Mouse (Mus musculus) intestine, embryonic 16.5 days (tissue): ENCODE measurements around the gene Fam131a. TPM values are rescaled to one million over a fixed set of nuclear protein-coding genes. Genes with fewer than 3 reads are reported as not detected.

Experiments used
- ATAC-seq: fragments of 200-750 bp; cut with Nextera tagmentation; 2 replicates; pipeline ENCODE4 v1.8.0; 2017; ENCODE audit warnings: moderate TSS enrichment, moderate library complexity
- H3K27ac ChIP-seq: fragments of 300-500 bp; sonication (generic); 2 replicates; pipeline ENCODE4 v1.5.1; 2014; ENCODE audit warnings: mild to moderate bottlenecking, low read length
- H3K27me3 ChIP-seq: fragments of 300-500 bp; sonication (generic); replicated peaks from 2 replicates; pipeline ENCODE4 v1.6.1; 2014; ENCODE audit warnings: low read length, control low read depth, mixed read lengths; ENCODE audit not compliant: control insufficient read depth, insufficient read depth
- H3K36me3 ChIP-seq: fragments of 300-500 bp; sonication (generic); 2 replicates; pipeline ENCODE4 v1.6.1; 2014; ENCODE audit warnings: low read length, control low read depth; ENCODE audit not compliant: control insufficient read depth, insufficient read depth
- H3K4me1 ChIP-seq: fragments of 300-500 bp; sonication (generic); 2 replicates; pipeline ENCODE4 v1.6.1; 2014; ENCODE audit warnings: low read length, control low read depth, mixed read lengths; ENCODE audit not compliant: control insufficient read depth, insufficient read depth
- H3K4me2 ChIP-seq: fragments of 300-500 bp; sonication (generic); 2 replicates; pipeline ENCODE4 v1.6.1; 2014; ENCODE audit warnings: low read depth, low read length, control low read depth
- H3K4me3 ChIP-seq: fragments of 300-500 bp; sonication (generic); 2 replicates; pipeline ENCODE4 v1.5.1; 2014; ENCODE audit warnings: mild to moderate bottlenecking, low read length
- H3K9ac ChIP-seq: fragments of 300-500 bp; sonication (generic); 2 replicates; pipeline ENCODE4 v1.6.1; 2014; ENCODE audit warnings: low read depth, low read length
- H3K9me3 ChIP-seq: fragments of 300-500 bp; sonication (generic); 2 replicates; pipeline ENCODE4 v1.6.1; 2016; ENCODE audit warnings: low read length, control low read depth; ENCODE audit not compliant: control insufficient read depth
- WGBS: fragments of 180-500 bp; shearing (Covaris S2); extraction: QIAGEN DNeasy Blood & Tissue Kit; methylation state at CpG from one replicate; pipeline ENCODE4 v1.1.7; 2014; 5-methylcytosine and 5-hydroxymethylcytosine counted together
- polyA plus RNA-seq: library from polyadenylated mRNA; unstranded; fragments of >200 nt; fragmentation: Nextera tagmentation; extraction: Ambion mirVana; gene quantifications from 2 replicates; pipeline ENCODE4 v1.2.1, GENCODE M21; 2015

The Fam131a gene
- polyA plus RNA-seq, 1 experiment from 2014 or later: 6.2 TPM

- ATAC-seq: no peak
- peaks cover 5% of the 10 kb centered on the region; the same call in 1 of the 2 replicates for H3K36me3 ChIP-seq
- H3K27ac ChIP-seq: no peak overlapping the region
- peaks cover 14% of the 10 kb centered on the region for H3K4me1 ChIP-seq
- H3K9ac ChIP-seq: no peak overlapping the region
- H3K27me3 ChIP-seq: no peaks in the 10 kb centered on the region
- WGBS: 88% methylated on average over 6 of the region's 6 CpGs
- no peak overlapping the region for H3K4me3 ChIP-seq
- H3K4me2 ChIP-seq: no peak overlapping the region
- no peaks in the 10 kb centered on the region for H3K9me3 ChIP-seq
Observed at GRCm38 (mm10) chr16:20703699-20704400, 10.8 kb downstream of the Fam131a start.

DNA sequence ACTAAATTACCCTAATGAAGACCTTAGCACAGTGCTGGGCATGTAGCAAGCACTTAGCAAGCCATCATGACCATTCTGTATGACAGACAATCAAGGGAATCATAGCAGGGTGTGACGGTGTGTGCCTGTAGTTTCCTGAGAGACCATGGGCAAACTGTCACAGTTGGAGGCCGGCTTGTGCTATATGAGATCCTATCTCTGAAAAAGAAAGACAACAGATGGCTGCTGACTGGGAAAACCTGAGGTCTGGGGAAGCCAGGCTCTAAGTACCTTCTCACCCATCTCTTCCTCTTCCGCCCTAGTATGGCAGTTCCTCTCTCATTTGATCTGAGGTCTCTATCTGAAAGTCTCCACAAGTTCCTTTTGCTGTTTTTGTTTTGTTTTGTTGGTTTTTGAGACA is 12.7 kb downstream of the Fam131a start:
- no peak overlapping the region for H3K4me2 ChIP-seq
- peaks cover 5% of the 10 kb centered on the region; the same call in 1 of the 2 replicates for H3K36me3 ChIP-seq
- H3K4me1 ChIP-seq: peaks cover 14% of the 10 kb centered on the region
- 86% methylated on average over 3 of the region's 3 CpGs for WGBS
- no peak overlapping the region for H3K27ac ChIP-seq
- ATAC-seq: no peak
- no peak overlapping the region for H3K9ac ChIP-seq
- no peak overlapping the region for H3K4me3 ChIP-seq
- no peaks in the 10 kb centered on the region for H3K9me3 ChIP-seq
- no peaks in the 10 kb centered on the region for H3K27me3 ChIP-seq

- no peak overlapping the region for H3K4me3 ChIP-seq
- WGBS: 90% methylated on average over 2 of the region's 2 CpGs
- H3K27me3 ChIP-seq: no peaks in the 10 kb centered on the region
- no peak for ATAC-seq
- no peak overlapping the region for H3K9ac ChIP-seq
- H3K9me3 ChIP-seq: no peaks in the 10 kb centered on the region
- H3K27ac ChIP-seq: no peak overlapping the region
- peaks cover 12% of the 10 kb centered on the region for H3K4me1 ChIP-seq
- H3K4me2 ChIP-seq: no peak overlapping the region
- H3K36me3 ChIP-seq: peaks cover 5% of the 10 kb centered on the region; the same call in 1 of the 2 replicates
Observed at GRCm38 (mm10) chr16:20706407-20707055, 13.5 kb downstream of the Fam131a start.

- Histone ChIP-seq H3K36me3 (peaks cover 8% of the 10 kb centered on the region), H3K9ac (no peak overlapping the region), H3K4me2 (no peak overlapping the region), H3K27me3 (no peaks in the 10 kb centered on the region), H3K27ac (no peak overlapping the region), H3K4me3 (no peak overlapping the region), H3K4me1 (no peaks in the 10 kb centered on the region), H3K9me3 (no peaks in the 10 kb centered on the region)
- WGBS: 94% methylated on average over 21 of the region's 21 CpGs
- no peak for ATAC-seq
Observed at GRCm38 (mm10) chr16:20708220-20708938, 15.3 kb downstream of the Fam131a start.

DNA sequence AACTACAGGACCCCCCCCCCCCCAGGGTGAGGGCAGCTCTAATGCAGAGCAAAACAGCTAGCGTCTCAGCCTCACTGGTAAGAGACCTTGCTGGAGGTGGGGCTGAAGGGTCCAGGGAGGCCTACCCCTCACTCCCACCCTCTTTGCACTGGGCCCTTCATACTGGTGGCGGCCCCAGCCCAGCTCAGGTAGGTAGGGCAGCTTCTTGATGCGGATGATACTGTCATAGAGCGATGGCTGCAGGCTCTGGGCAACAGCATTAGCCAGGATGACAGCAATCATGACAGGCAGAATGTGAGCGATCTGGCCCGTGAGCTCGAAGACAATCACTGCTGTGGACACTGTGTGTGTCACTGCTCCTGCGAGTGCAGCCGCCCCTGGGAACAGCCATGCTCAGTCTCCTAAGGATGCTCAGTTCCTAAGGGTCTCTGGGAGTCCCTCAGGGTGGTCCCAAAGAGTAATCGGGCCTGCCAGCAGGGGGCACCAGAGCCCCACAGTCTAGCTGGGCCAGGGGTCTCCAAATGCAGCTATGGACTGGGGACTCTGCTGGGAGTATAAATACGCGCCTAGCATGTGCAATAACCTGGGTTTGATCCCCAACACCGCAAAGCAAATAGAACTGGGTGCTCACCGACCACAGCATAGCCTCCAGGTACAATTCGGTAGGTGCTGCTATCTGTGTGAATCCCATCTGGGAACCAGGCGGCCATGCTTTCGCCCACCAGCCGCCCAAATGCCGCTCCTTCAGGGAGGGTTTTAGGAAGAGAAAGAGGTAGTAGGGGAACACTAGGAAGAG is 16.1 kb downstream of the Fam131a start:
- peaks cover 8% of the 10 kb centered on the region for H3K36me3 ChIP-seq
- H3K4me3 ChIP-seq: no peak overlapping the region
- H3K4me2 ChIP-seq: no peak overlapping the region
- ATAC-seq: no peak
- peaks cover 4% of the 10 kb centered on the region; the same call in 1 of the 2 replicates for H3K4me1 ChIP-seq
- 76% methylated on average over 19 of the region's 19 CpGs for WGBS
- H3K27ac ChIP-seq: no peak overlapping the region
- no peaks in the 10 kb centered on the region for H3K9me3 ChIP-seq
- no peaks in the 10 kb centered on the region for H3K27me3 ChIP-seq
- H3K9ac ChIP-seq: no peak overlapping the region

DNA sequence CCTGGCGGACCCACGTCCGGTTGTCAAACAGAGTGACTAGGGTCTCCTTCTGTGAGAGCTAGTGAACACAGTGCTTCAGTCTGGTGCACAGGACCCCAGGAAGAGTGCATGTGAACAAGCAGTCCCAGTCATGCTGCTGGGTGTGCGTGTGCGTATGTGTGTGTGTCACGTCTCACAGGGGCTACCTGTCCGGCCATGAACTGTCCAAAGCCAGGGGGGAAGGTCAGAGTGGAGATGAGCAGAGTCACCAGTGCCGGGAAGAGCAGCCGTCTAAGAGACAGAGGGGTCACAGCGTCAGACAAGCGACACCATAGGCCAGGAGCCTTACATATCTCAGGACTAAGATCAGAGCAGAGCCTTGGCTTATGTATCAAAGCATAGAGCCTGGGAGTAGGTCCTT is 17.3 kb downstream of the Fam131a start:
- H3K27ac ChIP-seq: no peak overlapping the region
- no peak overlapping the region for H3K4me3 ChIP-seq
- H3K4me1 ChIP-seq: peaks cover 15% of the 10 kb centered on the region
- WGBS: 92% methylated on average over 11 of the region's 11 CpGs
- H3K36me3 ChIP-seq: peaks cover 8% of the 10 kb centered on the region
- H3K9ac ChIP-seq: no peak overlapping the region
- H3K27me3 ChIP-seq: no peaks in the 10 kb centered on the region
- no peak for ATAC-seq
- no peaks in the 10 kb centered on the region for H3K9me3 ChIP-seq
- no peak overlapping the region for H3K4me2 ChIP-seq

- Histone ChIP-seq H3K36me3 (peaks cover 8% of the 10 kb centered on the region), H3K4me1 (peaks cover 15% of the 10 kb centered on the region), H3K4me2 (no peak overlapping the region), H3K27me3 (no peaks in the 10 kb centered on the region), H3K9ac (no peak overlapping the region), H3K9me3 (no peaks in the 10 kb centered on the region), H3K4me3 (no peak overlapping the region), H3K27ac (no peak overlapping the region)
- 85% methylated on average over 4 of the region's 4 CpGs for WGBS
- no peak for ATAC-seq
Observed at GRCm38 (mm10) chr16:20710810-20711209, 17.8 kb downstream of the Fam131a start.

DNA sequence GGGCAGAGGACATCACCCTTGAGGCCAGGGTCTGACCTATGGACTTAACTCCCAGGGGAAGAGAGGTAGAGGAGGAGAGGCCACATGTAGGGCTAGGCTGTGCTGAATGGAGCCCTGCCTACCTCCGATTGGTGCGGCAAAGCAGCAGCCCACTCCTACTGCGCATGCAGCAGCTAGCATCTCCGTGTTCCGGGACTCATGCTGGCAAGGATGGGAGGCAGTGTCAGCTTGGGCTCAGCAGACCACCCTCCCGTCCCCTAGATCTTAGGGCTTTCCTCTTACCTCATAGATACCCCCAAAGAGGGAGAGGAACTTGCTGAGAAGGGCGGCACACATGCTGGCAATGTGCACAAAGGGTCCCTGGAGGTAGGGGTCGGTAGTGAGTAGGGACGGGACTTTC is 19.1 kb downstream of the Fam131a start:
- ATAC-seq: no peak
- Histone ChIP-seq H3K4me2 (no peak overlapping the region), H3K4me3 (no peak overlapping the region), H3K9me3 (no peaks in the 10 kb centered on the region), H3K4me1 (peaks cover 15% of the 10 kb centered on the region), H3K36me3 (peaks cover 8% of the 10 kb centered on the region), H3K9ac (no peak overlapping the region), H3K27ac (no peak overlapping the region), H3K27me3 (no peaks in the 10 kb centered on the region)
- 84% methylated on average over 9 of the region's 9 CpGs for WGBS

GRCm38 (mm10) chr16:20712889-20713288 is 19.8 kb downstream of the Fam131a start:
- ATAC-seq: no peak
- Histone ChIP-seq H3K36me3 (peaks cover 6% of the 10 kb centered on the region), H3K4me1 (peaks cover 15% of the 10 kb centered on the region), H3K9me3 (no peaks in the 10 kb centered on the region), H3K27me3 (no peaks in the 10 kb centered on the region), H3K4me3 (no peak overlapping the region), H3K4me2 (no peak overlapping the region), H3K27ac (no peak overlapping the region), H3K9ac (no peak overlapping the region)
- 76% methylated on average over 7 of the region's 7 CpGs for WGBS
